In the genomic region with DNA sequence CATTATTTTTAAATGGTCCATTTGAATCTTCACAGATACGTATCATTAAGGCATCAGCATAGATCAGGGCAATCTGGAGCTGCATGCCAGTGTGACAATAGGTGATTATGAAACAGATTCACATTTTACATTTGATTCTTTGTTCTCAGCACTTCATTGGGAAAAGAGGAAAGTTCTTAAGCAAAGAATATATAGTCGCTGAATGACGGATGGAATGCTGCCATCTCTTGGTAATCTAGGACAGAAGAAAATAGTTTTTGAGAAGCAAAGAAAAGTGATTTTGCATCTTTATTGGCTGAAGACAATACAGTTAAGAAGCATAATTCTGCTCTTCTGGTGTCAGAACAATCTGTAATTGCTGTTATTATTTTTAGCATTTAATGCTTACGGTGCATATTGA, we compare ENCODE assay signal across 25 mouse cellular contexts.
DNase-seq lines count a peak whose midpoint lies in the region; ATAC-seq and TF ChIP-seq lines count a peak whose summit lies in the region.
"Had no signal": no experiment of that assay in that cellular context is flagged by ENCODE, and none has a peak within 500 bp of the region (broad histone marks: within the 10 kb centered on the region; RNA-seq: fewer than 3 reads in every experiment).

No protein-coding gene starts in this region.

- H3K27me3 ChIP-seq in embryonic facial prominence, embryonic 14.5 days (replicated peaks; ENCODE audit: control insufficient read depth, insufficient read depth, low read length), result no peaks in the 10 kb centered on the region
- H3K27me3 ChIP-seq in embryonic facial prominence, embryonic 10.5 days (replicated peaks; ENCODE audit: low read depth, poor library complexity, severe bottlenecking), result no peaks in the 10 kb centered on the region
- no peaks in the 10 kb centered on the region for H3K27me3 ChIP-seq in hindbrain, postnatal 0 days (ENCODE audit: insufficient read depth, low read length)
- H3K27me3 ChIP-seq in hindbrain, embryonic 16.5 days (replicated peaks; ENCODE audit: control insufficient read depth, insufficient read depth, low read length), result no peaks in the 10 kb centered on the region
- H3K27me3 ChIP-seq in midbrain, postnatal 0 days (ENCODE audit: insufficient read depth, low read length), result no peaks in the 10 kb centered on the region
- no peaks in the 10 kb centered on the region for H3K27me3 ChIP-seq in midbrain, embryonic 16.5 days (ENCODE audit: control insufficient read depth, insufficient read depth, low read depth, low read length)
- H3K27me3 ChIP-seq: embryonic facial prominence, embryonic 15.5 days; heart, embryonic 15.5 days had no signal

- no peak for TF ChIP-seq CTCF in hindbrain, postnatal 0 days (IDR thresholded peaks at IDR 0.05; ENCODE audit: low read depth)
- TF ChIP-seq CTCF in midbrain, postnatal 0 days (IDR thresholded peaks at IDR 0.05), result peak; percentile 59

- no peaks in the 10 kb centered on the region for H3K36me3 ChIP-seq in embryonic facial prominence, embryonic 14.5 days (ENCODE audit: control insufficient read depth, insufficient read depth, low read length)
- H3K36me3 ChIP-seq in embryonic facial prominence, embryonic 10.5 days (replicated peaks), result no peaks in the 10 kb centered on the region
- no peaks in the 10 kb centered on the region for H3K36me3 ChIP-seq in hindbrain, postnatal 0 days (ENCODE audit: insufficient read depth, low read length)
- no peaks in the 10 kb centered on the region for H3K36me3 ChIP-seq in hindbrain, embryonic 16.5 days (ENCODE audit: control insufficient read depth, insufficient read depth, low read length)
- no peaks in the 10 kb centered on the region for H3K36me3 ChIP-seq in midbrain, postnatal 0 days (ENCODE audit: insufficient read depth, low read length)
- no peaks in the 10 kb centered on the region for H3K36me3 ChIP-seq in midbrain, embryonic 16.5 days (ENCODE audit: control insufficient read depth, insufficient read depth, low read length)
- H3K36me3 ChIP-seq: embryonic facial prominence, embryonic 15.5 days; forebrain, embryonic 10.5 days; G1E; heart, embryonic 15.5 days; hindbrain, embryonic 10.5 days had no signal

- no peaks in the 10 kb centered on the region for H3K4me1 ChIP-seq in embryonic facial prominence, embryonic 14.5 days (ENCODE audit: control insufficient read depth, insufficient read depth, low read length)
- H3K4me1 ChIP-seq in embryonic facial prominence, embryonic 10.5 days, result no peaks in the 10 kb centered on the region
- no peaks in the 10 kb centered on the region for H3K4me1 ChIP-seq in hindbrain, postnatal 0 days (ENCODE audit: insufficient read depth, low read length)
- H3K4me1 ChIP-seq in hindbrain, embryonic 16.5 days (ENCODE audit: control insufficient read depth, insufficient read depth, low read depth, low read length), result no peaks in the 10 kb centered on the region
- no peaks in the 10 kb centered on the region for H3K4me1 ChIP-seq in midbrain, postnatal 0 days (ENCODE audit: insufficient read depth, low read length)
- no peaks in the 10 kb centered on the region for H3K4me1 ChIP-seq in midbrain, embryonic 16.5 days (ENCODE audit: control insufficient read depth, insufficient read depth, low read length)
- H3K4me1 ChIP-seq: embryonic facial prominence, embryonic 15.5 days; forebrain, embryonic 10.5 days; heart, embryonic 15.5 days; hindbrain, embryonic 10.5 days had no signal

- no peak overlapping the region for H3K9ac ChIP-seq in embryonic facial prominence, embryonic 14.5 days (ENCODE audit: low read depth, low read length)
- H3K9ac ChIP-seq in hindbrain, postnatal 0 days (replicated peaks; ENCODE audit: low read length), result no peak overlapping the region
- no peak overlapping the region for H3K9ac ChIP-seq in hindbrain, embryonic 16.5 days (ENCODE audit: low read depth, low read length)
- H3K9ac ChIP-seq in midbrain, postnatal 0 days (replicated peaks; ENCODE audit: low read length, poor library complexity, severe bottlenecking), result no peak overlapping the region
- H3K9ac ChIP-seq in midbrain, embryonic 16.5 days (ENCODE audit: low read depth, low read length), result no peak overlapping the region
- H3K9ac ChIP-seq: embryonic facial prominence, embryonic 15.5 days; heart, embryonic 15.5 days; hindbrain, embryonic 14.5 days had no signal

- no peak overlapping the region for H3K4me3 ChIP-seq in embryonic facial prominence, embryonic 14.5 days (ENCODE audit: low read depth, low read length)
- no peak overlapping the region for H3K4me3 ChIP-seq in embryonic facial prominence, embryonic 10.5 days
- no peak overlapping the region for H3K4me3 ChIP-seq in hindbrain, postnatal 0 days (ENCODE audit: low read length)
- H3K4me3 ChIP-seq in hindbrain, embryonic 16.5 days (ENCODE audit: low read length), result no peak overlapping the region
- H3K4me3 ChIP-seq in midbrain, postnatal 0 days (ENCODE audit: low read depth, low read length), result no peak overlapping the region
- H3K4me3 ChIP-seq in midbrain, embryonic 16.5 days (ENCODE audit: low read depth, low read length), result no peak overlapping the region
- H3K4me3 ChIP-seq: embryonic facial prominence, embryonic 15.5 days; erythroblast, embryonic 14.5 days; forebrain, embryonic 10.5 days; heart, adult 2 months; heart, embryonic 15.5 days; hindbrain, embryonic 10.5 days had no signal

- no peak overlapping the region for H3K4me2 ChIP-seq in embryonic facial prominence, embryonic 14.5 days (ENCODE audit: low read depth, low read length)
- H3K4me2 ChIP-seq in hindbrain, postnatal 0 days (ENCODE audit: low read depth, low read length), result no peak overlapping the region
- no peak overlapping the region for H3K4me2 ChIP-seq in hindbrain, embryonic 16.5 days (ENCODE audit: low read length)
- no peak overlapping the region for H3K4me2 ChIP-seq in midbrain, postnatal 0 days (ENCODE audit: low read depth, low read length, poor library complexity, severe bottlenecking)
- H3K4me2 ChIP-seq in midbrain, embryonic 16.5 days (ENCODE audit: low read length), result no peak overlapping the region
- H3K4me2 ChIP-seq: embryonic facial prominence, embryonic 15.5 days; heart, embryonic 11.5 days; heart, embryonic 15.5 days; hindbrain, embryonic 14.5 days had no signal

- no peaks in the 10 kb centered on the region for H3K9me3 ChIP-seq in embryonic facial prominence, embryonic 14.5 days (ENCODE audit: control insufficient read depth, low read length)
- no peaks in the 10 kb centered on the region for H3K9me3 ChIP-seq in embryonic facial prominence, embryonic 10.5 days
- no peaks in the 10 kb centered on the region for H3K9me3 ChIP-seq in hindbrain, postnatal 0 days (ENCODE audit: low read length)
- no peaks in the 10 kb centered on the region for H3K9me3 ChIP-seq in hindbrain, embryonic 16.5 days (ENCODE audit: control insufficient read depth, low read length)
- no peaks in the 10 kb centered on the region for H3K9me3 ChIP-seq in midbrain, postnatal 0 days (ENCODE audit: low read length)
- no peaks in the 10 kb centered on the region for H3K9me3 ChIP-seq in midbrain, embryonic 16.5 days (replicated peaks; ENCODE audit: control insufficient read depth, low read length, poor library complexity, severe bottlenecking)
- H3K9me3 ChIP-seq: embryonic facial prominence, embryonic 15.5 days; forebrain, embryonic 10.5 days; heart, embryonic 15.5 days; hindbrain, embryonic 10.5 days had no signal

- H3K27ac ChIP-seq in embryonic facial prominence, embryonic 14.5 days (replicated peaks; ENCODE audit: low read depth, low read length), result no peak overlapping the region
- no peak overlapping the region for H3K27ac ChIP-seq in embryonic facial prominence, embryonic 10.5 days (replicated peaks)
- no peak overlapping the region for H3K27ac ChIP-seq in hindbrain, postnatal 0 days
- no peak overlapping the region for H3K27ac ChIP-seq in hindbrain, embryonic 16.5 days (ENCODE audit: low read depth, low read length)
- H3K27ac ChIP-seq in midbrain, postnatal 0 days (ENCODE audit: low read depth, low read length), result no peak overlapping the region
- H3K27ac ChIP-seq in midbrain, embryonic 16.5 days (ENCODE audit: low read length), result no peak overlapping the region
- H3K27ac ChIP-seq: embryonic facial prominence, embryonic 15.5 days; forebrain, embryonic 10.5 days; heart, adult 2 months; heart, embryonic 15.5 days; hindbrain, embryonic 10.5 days; hindbrain, embryonic 14.5 days had no signal

- ATAC-seq in embryonic facial prominence, embryonic 14.5 days (ENCODE audit: low read depth), result no peak
- ATAC-seq in hindbrain, postnatal 0 days, result no peak
- no peak for ATAC-seq in hindbrain, embryonic 16.5 days
- ATAC-seq in midbrain, postnatal 0 days (ENCODE audit: low FRiP score), result no peak
- no peak for ATAC-seq in midbrain, embryonic 16.5 days
- ATAC-seq: CD4-positive, CD25-positive, alpha-beta regulatory T cell, adult 4 months; inflammation-experienced regulatory T-cells, adult 6 months had no signal

- WGBS in embryonic facial prominence, embryonic 14.5 days, result 84% methylated on average over 4 of the region's 4 CpGs
- 92% methylated on average over 4 of the region's 4 CpGs for WGBS in embryonic facial prominence, embryonic 10.5 days
- 79% methylated on average over 4 of the region's 4 CpGs for WGBS in hindbrain, postnatal 0 days
- 76% methylated on average over 4 of the region's 4 CpGs for WGBS in hindbrain, embryonic 16.5 days
- 77% methylated on average over 4 of the region's 4 CpGs for WGBS in midbrain, postnatal 0 days
- 80% methylated on average over 4 of the region's 4 CpGs for WGBS in midbrain, embryonic 16.5 days

- peak; percentile 1 for DNase-seq in embryonic facial prominence, embryonic 14.5 days (ENCODE audit: low spot score)
- DNase-seq in embryonic facial prominence, embryonic 10.5 days (ENCODE audit: low spot score), result no peak
- DNase-seq in hindbrain, postnatal 0 days (ENCODE audit: low spot score), result peak; percentile 56
- peak; percentile 57 for DNase-seq in midbrain, postnatal 0 days (ENCODE audit: low spot score)
- DNase-seq in neural tube, embryonic 10.5 days (ENCODE audit: extremely low spot score, low spot score), result no peak
- DNase-seq: adrenal gland, adult 8-10 months; adrenal gland, postnatal 36 days; B cell, adult 2 months; cerebellum, adult 18-20 months; cerebellum, adult 9-11 months; cerebellum, postnatal 36 days; gastrocnemius, postnatal 10 days; heart, adult 2 months had no signal

Comparison
In these comparisons a context has a peak if more than half of its experiments do, and no peak if none do; other contexts are left out.
1. DNase-seq: peak in embryonic facial prominence, embryonic 14.5 days (single experiment), hindbrain, postnatal 0 days (single experiment) and midbrain, postnatal 0 days (single experiment); none in embryonic facial prominence, embryonic 10.5 days (single experiment) and neural tube, embryonic 10.5 days (single experiment).